ENCODE assay signal across 8 mouse cellular contexts in the genomic region with DNA sequence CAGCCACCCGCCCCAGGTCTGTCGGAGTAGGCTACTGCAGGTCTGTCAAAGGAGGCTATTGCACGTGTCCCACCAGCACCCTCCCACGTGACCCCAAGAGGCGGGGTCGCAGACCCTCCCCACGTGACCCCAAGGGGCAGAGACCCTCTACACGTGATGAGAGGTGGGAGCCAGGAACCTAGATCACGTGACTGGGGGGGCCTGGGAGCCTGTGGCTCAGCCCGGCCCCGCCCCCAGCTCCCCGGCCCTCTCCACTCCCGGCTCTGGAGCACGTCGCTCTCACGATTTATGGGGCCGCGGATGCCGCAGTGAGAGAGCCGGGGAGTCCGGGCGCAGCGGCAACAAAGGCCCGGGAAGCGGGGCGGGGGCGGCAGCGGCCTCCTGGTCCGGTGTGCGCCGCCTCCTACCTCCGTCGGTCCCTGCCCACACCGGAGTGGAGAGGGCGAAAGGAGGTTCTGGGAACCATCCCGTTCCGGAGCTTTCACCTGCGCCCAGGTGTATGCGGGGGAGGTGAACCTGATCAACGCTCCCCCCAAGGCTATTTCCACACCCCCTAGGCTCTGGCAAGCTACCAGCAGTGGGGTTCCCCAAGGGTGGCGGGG. TPM values are rescaled to one million over a fixed set of nuclear protein-coding genes. Genes with fewer than 3 reads are reported as not detected.
DNase-seq lines count a peak whose midpoint lies in the region; ATAC-seq and TF ChIP-seq lines count a peak whose summit lies in the region.

No protein-coding gene starts in this region.

- no peak for DNase-seq in layer of hippocampus, adult 2 months (ENCODE audit: low spot score in 2 of 2)
- no peak for DNase-seq in layer of hippocampus, adult 9-10 months (ENCODE audit: low spot score)
- DNase-seq in adrenal gland, postnatal 25 days = peak; percentile 45
- DNase-seq in forebrain, postnatal 0 days = peak; percentile 81
- DNase-seq in left cerebral cortex, postnatal 14 days (ENCODE audit: low spot score in 2 of 2) = peak; percentile 63 to 65
- peak; percentile 71 for DNase-seq in yolk sac, embryonic 10.5 days (ENCODE audit: low spot score)
- no peak for DNase-seq in layer of hippocampus, postnatal 25 days (ENCODE audit: extremely low spot score in 1 of 2, low spot score in 1 of 2)

- H3K9ac ChIP-seq in forebrain, postnatal 0 days = peak overlapping the region; percentile 90

- no peaks in the 10 kb centered on the region for H3K27me3 ChIP-seq in forebrain, postnatal 0 days (ENCODE audit: insufficient read depth, low read length)
- peaks cover 43% of the 10 kb centered on the region for H3K27me3 ChIP-seq in myocyte (ENCODE audit: control insufficient read depth, insufficient read depth, insufficient read length)

- no peak for TF ChIP-seq POLR2A in myocyte (IDR thresholded peaks at IDR 0.05; ENCODE audit: insufficient read length, low read depth)

- H3ac ChIP-seq in myocyte (ENCODE audit: control insufficient read depth, insufficient read length) = no peak overlapping the region

- H3K4me3 ChIP-seq in layer of hippocampus, adult 2 months = peak overlapping the region; percentile 83
- peak overlapping the region; percentile 68 for H3K4me3 ChIP-seq in forebrain, postnatal 0 days (ENCODE audit: low read depth, low read length)
- H3K4me3 ChIP-seq in myocyte = no peak overlapping the region

- peaks cover 13% of the 10 kb centered on the region for H3K4me1 ChIP-seq in forebrain, postnatal 0 days (ENCODE audit: insufficient read depth)

- H3K4me2 ChIP-seq in forebrain, postnatal 0 days (ENCODE audit: low read depth) = peak overlapping the region; percentile 77
- H3K4me2 ChIP-seq in myocyte (ENCODE audit: low read depth) = peak overlapping the region; percentile 91

- under 1% methylated on average over 40 of the region's 41 CpGs for WGBS in forebrain, postnatal 0 days

- ATAC-seq in forebrain, postnatal 0 days = peak; percentile 34

- H3K79me2 ChIP-seq in myocyte (ENCODE audit: control insufficient read depth, insufficient read depth) = no peaks in the 10 kb centered on the region

- TF ChIP-seq CTCF in layer of hippocampus, adult 2 months (conservative IDR thresholded peaks at IDR 0.05) = no peak
- TF ChIP-seq CTCF in forebrain, postnatal 0 days (IDR thresholded peaks at IDR 0.05; ENCODE audit: low read depth) = no peak

- peak overlapping the region; percentile 93 for H3K27ac ChIP-seq in layer of hippocampus, adult 2 months
- H3K27ac ChIP-seq in forebrain, postnatal 0 days (ENCODE audit: low read depth, low read length) = peak overlapping the region; percentile 97

- intact Hi-C loops in left cerebral cortex, postnatal 14 days (cut with DNase I) = no loop called here

- no peaks in the 10 kb centered on the region for H3K36me3 ChIP-seq in forebrain, postnatal 0 days (ENCODE audit: insufficient read depth)
- no peaks in the 10 kb centered on the region for H3K36me3 ChIP-seq in myocyte (ENCODE audit: control insufficient read depth, insufficient read depth)

- H3K9me3 ChIP-seq in forebrain, postnatal 0 days (ENCODE audit: low read length) = no peaks in the 10 kb centered on the region

TF ChIP-seq in myocyte, 11 proteins besides CTCF, POLR2A, EP300 and RAD21:
- TF ChIP-seq TCF12 (IDR thresholded peaks at IDR 0.05; ENCODE audit: insufficient read depth, poor library complexity, severe bottlenecking) = no peak
- peak; percentile 50 for TF ChIP-seq USF1 (IDR thresholded peaks at IDR 0.05; ENCODE audit: low read depth)
TF ChIP-seq in myocyte: peak in this region for 1.

RNA-seq across cellular contexts. Expression of a gene that starts 2.1 kb away (rescaled TPM):
- 10 to 100 TPM; 65.5 to 76.3 TPM for total RNA-seq in layer of hippocampus, adult 2 months (2021)
- 0.27 TPM in 1 of 2 replicates, not detected in the other for total RNA-seq in adrenal gland, postnatal 25 days (2021)
- total RNA-seq in forebrain, postnatal 0 days (2014; rRNA removed) = 76.7 and 80.7 TPM in 2 replicates
- 68.9 and 73.8 TPM in 2 replicates for polyA plus RNA-seq in forebrain, postnatal 0 days (2015; fragmentation: Nextera tagmentation; extraction: Ambion mirVana)
- 10 to 100 TPM; 48.5 to 49.6 TPM for total RNA-seq in left cerebral cortex, postnatal 14 days (2021)
- polyA plus RNA-seq in myocyte (2012; fragmentation: generic; extraction: Trizol) = 1.8 TPM
- total RNA-seq in layer of hippocampus, postnatal 25 days (2021) = 10 to 100 TPM; 77.1 to 82.6 TPM

RNA-seq across cellular contexts. Expression of a gene that starts 17.1 kb away (rescaled TPM):
- total RNA-seq in layer of hippocampus, adult 2 months (2021) = under 1 TPM; 0.61 to 0.96 TPM
- 1.7 TPM in 1 of 2 replicates, not detected in the other for total RNA-seq in adrenal gland, postnatal 25 days (2021)
- total RNA-seq in forebrain, postnatal 0 days (2014; rRNA removed) = 8.4 and 11.1 TPM in 2 replicates
- polyA plus RNA-seq in forebrain, postnatal 0 days (2015; fragmentation: Nextera tagmentation; extraction: Ambion mirVana) = 7.8 and 8.1 TPM in 2 replicates
- total RNA-seq in left cerebral cortex, postnatal 14 days (2021) = under 1 TPM; 0.29 to 0.61 TPM
- polyA plus RNA-seq in myocyte (2012; fragmentation: generic; extraction: Trizol) = 5.4 TPM
- under 1 TPM; 0.68 to 0.98 TPM for total RNA-seq in layer of hippocampus, postnatal 25 days (2021)

RNA-seq across cellular contexts. Expression of a gene that starts 29.1 kb away (rescaled TPM):
- total RNA-seq in layer of hippocampus, adult 2 months (2021) = 100 to 1,000 TPM; 122 to 127 TPM
- total RNA-seq in adrenal gland, postnatal 25 days (2021) = 50.4 and 65.1 TPM in 2 replicates
- 47.9 and 53.3 TPM in 2 replicates for total RNA-seq in forebrain, postnatal 0 days (2014; rRNA removed)
- polyA plus RNA-seq in forebrain, postnatal 0 days (2015; fragmentation: Nextera tagmentation; extraction: Ambion mirVana) = 50.1 and 56.4 TPM in 2 replicates
- 10 to 100 TPM; 95.0 TPM for total RNA-seq in left cerebral cortex, postnatal 14 days (2021)
- 78.4 TPM for polyA plus RNA-seq in myocyte (2012; fragmentation: generic; extraction: Trizol)
- 100 to 1,000 TPM; 109 to 112 TPM for total RNA-seq in layer of hippocampus, postnatal 25 days (2021)

RNA-seq across cellular contexts. Expression of a gene that starts 39.7 kb away (rescaled TPM):
- 1 to 10 TPM; 7.6 to 7.9 TPM for total RNA-seq in layer of hippocampus, adult 2 months (2021)
- 11.6 and 17.2 TPM in 2 replicates for total RNA-seq in adrenal gland, postnatal 25 days (2021)
- 5.5 and 8.4 TPM in 2 replicates for total RNA-seq in forebrain, postnatal 0 days (2014; rRNA removed)
- 10.8 and 11.1 TPM in 2 replicates for polyA plus RNA-seq in forebrain, postnatal 0 days (2015; fragmentation: Nextera tagmentation; extraction: Ambion mirVana)
- total RNA-seq in left cerebral cortex, postnatal 14 days (2021) = 1 to 10 TPM; 4.0 to 5.9 TPM
- 8.2 TPM for polyA plus RNA-seq in myocyte (2012; fragmentation: generic; extraction: Trizol)
- 1 to 10 TPM; 7.1 to 7.6 TPM for total RNA-seq in layer of hippocampus, postnatal 25 days (2021)

RNA-seq across cellular contexts. Expression of a gene that starts 41.1 kb away (rescaled TPM):
- total RNA-seq in layer of hippocampus, adult 2 months (2021) = under 1 TPM; 0.29 to 0.77 TPM
- 0.38 and 0.76 TPM in 2 replicates for total RNA-seq in adrenal gland, postnatal 25 days (2021)
- 0.19 and 0.46 TPM in 2 replicates for total RNA-seq in forebrain, postnatal 0 days (2014; rRNA removed)
- polyA plus RNA-seq in forebrain, postnatal 0 days (2015; fragmentation: Nextera tagmentation; extraction: Ambion mirVana) = 0.43 and 0.56 TPM in 2 replicates
- under 1 TPM; 0.34 to 0.35 TPM for total RNA-seq in left cerebral cortex, postnatal 14 days (2021)
- 0.01 TPM for polyA plus RNA-seq in myocyte (2012; fragmentation: generic; extraction: Trizol)
- total RNA-seq in layer of hippocampus, postnatal 25 days (2021) = under 1 TPM; 0.20 to 0.42 TPM

Comparison
In these comparisons a context has a peak if more than half of its experiments do, and no peak if none do; other contexts are left out.
1. DNase-seq: peak in adrenal gland, postnatal 25 days (single experiment), forebrain, postnatal 0 days (single experiment), left cerebral cortex, postnatal 14 days (2 of 2) and yolk sac, embryonic 10.5 days (single experiment); none in layer of hippocampus, adult 2 months (0 of 2), layer of hippocampus, adult 9-10 months (single experiment) and layer of hippocampus, postnatal 25 days (0 of 2).
2. RNA of a gene that starts 2.1 kb away (total RNA-seq): 77.1 to 82.6 TPM in layer of hippocampus, postnatal 25 days, 76.7 to 80.7 TPM in forebrain, postnatal 0 days, 65.5 to 76.3 TPM in layer of hippocampus, adult 2 months and 48.5 to 49.6 TPM in left cerebral cortex, postnatal 14 days; 0.27 TPM in adrenal gland, postnatal 25 days; every median in the first group is over 10 times any median in the second.